Mouse (Mus musculus): ENCODE measurements at regions not wholly inside any gene's neighbourhood (a gene's known extent, or its start where the extent isn't known, plus 50 kb on each side); places are given as distances from the start of the nearest gene placed in this dataset.
A peak's percentile ranks its signal among the peaks of the same experiment; 100 is the strongest.

GRCm38 (mm10) chr16:44674198-44674597 lies 49.9 kb upstream of the Nepro start:
- DNase-seq (ENCODE audit: low read depth, low spot score) = no peak

- no peak for DNase-seq (ENCODE audit: low read depth, low spot score)
Observed at GRCm38 (mm10) chr16:44672422-44672819, 51.7 kb upstream of the Nepro start.

GRCm38 (mm10) chr16:44671551-44672421 lies 52.3 kb upstream of the Nepro start:
- peak; percentile 47 for DNase-seq (ENCODE audit: low read depth, low spot score)

- no peak for DNase-seq (ENCODE audit: low read depth, low spot score)
Observed at GRCm38 (mm10) chr16:44668061-44668460, 56.0 kb upstream of the Nepro start.

- no peak for DNase-seq (ENCODE audit: low read depth, low spot score)
Observed at GRCm38 (mm10) chr16:44667118-44667517, 57.0 kb upstream of the Nepro start.

GRCm38 (mm10) chr16:44666431-44666997 lies 57.6 kb upstream of the Nepro start:
- DNase-seq (ENCODE audit: low read depth, low spot score) = no peak

GRCm38 (mm10) chr16:44665491-44665931 lies 58.6 kb upstream of the Nepro start:
- DNase-seq (ENCODE audit: low read depth, low spot score) = no peak

- no peak for DNase-seq (ENCODE audit: low read depth, low spot score)
Observed at GRCm38 (mm10) chr16:44662966-44663600, 61.0 kb upstream of the Nepro start.

GRCm38 (mm10) chr16:44660996-44661876 lies 62.9 kb upstream of the Nepro start:
- DNase-seq (ENCODE audit: low read depth, low spot score) = no peak

GRCm38 (mm10) chr16:44658306-44658705 lies 65.8 kb upstream of the Nepro start:
- DNase-seq (ENCODE audit: low read depth, low spot score) = no peak

- DNase-seq (ENCODE audit: low read depth, low spot score) = no peak
Observed at GRCm38 (mm10) chr16:44656181-44656580, 67.9 kb upstream of the Nepro start.

GRCm38 (mm10) chr16:44655306-44655705 lies 68.8 kb upstream of the Nepro start:
- DNase-seq (ENCODE audit: low read depth, low spot score) = no peak

GRCm38 (mm10) chr16:44648547-44649223 lies 75.4 kb upstream of the Nepro start:
- no peak for DNase-seq (ENCODE audit: low read depth, low spot score)

- peak; percentile 39 for DNase-seq (ENCODE audit: low read depth, low spot score)
Observed at GRCm38 (mm10) chr16:44643992-44644391, 80.1 kb upstream of the Nepro start.

- DNase-seq (ENCODE audit: low read depth, low spot score) = no peak
Observed at GRCm38 (mm10) chr16:44637100-44637499, 78.4 kb upstream of the Boc start.

- DNase-seq (ENCODE audit: low read depth, low spot score) = no peak
Observed at GRCm38 (mm10) chr16:44634486-44634885, 75.8 kb upstream of the Boc start.

- DNase-seq (ENCODE audit: low read depth, low spot score) = no peak
Observed at GRCm38 (mm10) chr16:44633059-44633667, 74.5 kb upstream of the Boc start.

- no peak for DNase-seq (ENCODE audit: low read depth, low spot score)
Observed at GRCm38 (mm10) chr16:44632330-44633058, 73.8 kb upstream of the Boc start.

- no peak for DNase-seq (ENCODE audit: low read depth, low spot score)
Observed at GRCm38 (mm10) chr16:44631357-44632053, 72.8 kb upstream of the Boc start.
